Mouse (Mus musculus) liver, adult 2 months (tissue): ENCODE data around the gene Shkbp1. TPM values are rescaled to one million over a fixed set of nuclear protein-coding genes. Genes with fewer than 3 reads are reported as not detected.

Experiments used
- DNase-seq: peaks from one replicate; pipeline ENCODE4 v3.0.0-alpha.2; 2011; ENCODE audit warnings: low read depth, low spot score; ENCODE audit errors: extremely low read depth
- H3K27ac ChIP-seq: fragments of 200-500 bp; replicated peaks from 2 replicates; pipeline ENCODE4 v1.5.1; 2012; ENCODE audit warnings: low read depth, mild to moderate bottlenecking, control low read depth, inconsistent platforms, low read length; ENCODE audit not compliant: insufficient read depth
- H3K27me3 ChIP-seq: fragments of 200-500 bp; 2 replicates; pipeline ENCODE4 v1.6.1; 2012; ENCODE audit warnings: mild to moderate bottlenecking, moderate library complexity, low read length, inconsistent platforms; ENCODE audit not compliant: control insufficient read depth, insufficient read depth
- H3K36me3 ChIP-seq: fragments of 200-500 bp; 2 replicates; pipeline ENCODE4 v1.6.1; 2012; ENCODE audit warnings: low read length, inconsistent platforms; ENCODE audit not compliant: control insufficient read depth, insufficient read depth
- H3K4me1 ChIP-seq: fragments of 200-500 bp; 2 replicates; pipeline ENCODE4 v1.6.1; 2011; ENCODE audit warnings: low read length; ENCODE audit not compliant: control insufficient read depth, insufficient read depth
- H3K4me3 ChIP-seq: fragments of 200-500 bp; 2 replicates; pipeline ENCODE4 v1.5.1; 2011; ENCODE audit warnings: low read depth, mild to moderate bottlenecking, control low read depth, low read length, moderate library complexity; ENCODE audit not compliant: insufficient read depth
- H3K79me2 ChIP-seq: fragments of 200-500 bp; 2 replicates; pipeline ENCODE4 v1.6.1; 2012; ENCODE audit warnings: inconsistent platforms, mild to moderate bottlenecking, low read length, moderate library complexity; ENCODE audit not compliant: control insufficient read depth, insufficient read depth
- H3K9ac ChIP-seq: fragments of 200-500 bp; 2 replicates; pipeline ENCODE4 v1.6.1; 2012; ENCODE audit warnings: low read depth, mild to moderate bottlenecking, control low read depth, inconsistent platforms, low read length
- CTCF ChIP-seq: fragments of 200-500 bp; IDR thresholded peaks from 2 replicates; pipeline ENCODE4 v1.5.1; 2011; ENCODE audit warnings: low read depth, low read length, control low read depth
- POLR2A ChIP-seq: fragments of 200-500 bp; IDR thresholded peaks from 2 replicates; pipeline ENCODE4 v1.6.1; 2011; ENCODE audit warnings: low read length, control low read depth; ENCODE audit not compliant: insufficient read depth; ENCODE audit errors: extremely low read depth
- WGBS: fragments of 180-500 bp; shearing (Covaris S2); methylation state at CpG from one replicate; pipeline ENCODE4 v1.1.7; 2018; 5-methylcytosine and 5-hydroxymethylcytosine counted together
- polyA plus RNA-seq: library from polyadenylated mRNA; depleted of rRNA; stranded (reverse); fragments of >200 nt; gene quantifications from 2 replicates; pipeline ENCODE4 v1.2.3, GENCODE M21; 2012; rRNA removed
- total RNA-seq: library from RNA; depleted of rRNA; stranded (reverse); fragments of >200 nt; gene quantifications from 2 replicates; pipeline ENCODE4 v1.2.3, GENCODE M21; 2014; rRNA removed

Gene Shkbp1
- total RNA-seq (3.6 and 4.4 TPM in 2 replicates), polyA plus RNA-seq (19.8 and 23.9 TPM in 2 replicates)

DNA sequence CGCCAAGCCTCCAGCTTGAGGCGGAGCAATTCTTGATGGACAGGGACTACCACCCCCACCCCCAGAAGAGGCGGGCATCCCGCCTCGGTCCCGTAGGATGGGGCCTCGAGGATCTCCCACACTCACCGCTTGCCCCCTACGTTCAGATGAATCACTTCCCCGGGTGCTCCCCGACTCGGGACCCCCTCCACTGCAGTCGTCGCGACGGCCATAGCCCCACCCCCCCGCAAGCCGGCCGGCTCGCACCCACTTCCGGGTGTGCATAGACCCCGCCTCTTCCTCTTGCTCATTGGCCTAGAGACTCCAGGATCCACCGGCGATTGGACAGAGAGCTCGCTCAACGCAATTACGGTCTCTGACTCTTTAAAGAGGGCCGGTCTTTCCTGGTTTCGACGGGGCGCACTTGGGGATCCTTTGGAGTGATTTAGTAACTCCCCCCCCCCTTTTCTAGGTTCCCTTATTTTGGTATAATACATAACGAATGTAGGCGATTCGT, at the start of gene Shkbp1:
Gene Shkbp1 (minus strand): TSS at position 275 of the 496 bp plus-strand sequence.
- Histone ChIP-seq H3K27ac (peak within 1 kb of the TSS; percentile 62), H3K9ac (peak within 1 kb of the TSS; percentile 66), H3K4me3 (peak within 1 kb of the TSS; percentile 86), H3K4me1 (0 out of 2 replicates have a peak, but pooled peaks cover 4% of the 10 kb centered on the region), H3K79me2 (no peaks in the 10 kb centered on the region), H3K36me3 (no peaks in the 10 kb centered on the region), H3K27me3 (no peaks in the 10 kb centered on the region)
- TF ChIP-seq POLR2A (no peak), CTCF (no peak)
- DNase-seq = peak; percentile 76
- under 1% methylated on average over 34 of the region's 34 CpGs for WGBS

DNA sequence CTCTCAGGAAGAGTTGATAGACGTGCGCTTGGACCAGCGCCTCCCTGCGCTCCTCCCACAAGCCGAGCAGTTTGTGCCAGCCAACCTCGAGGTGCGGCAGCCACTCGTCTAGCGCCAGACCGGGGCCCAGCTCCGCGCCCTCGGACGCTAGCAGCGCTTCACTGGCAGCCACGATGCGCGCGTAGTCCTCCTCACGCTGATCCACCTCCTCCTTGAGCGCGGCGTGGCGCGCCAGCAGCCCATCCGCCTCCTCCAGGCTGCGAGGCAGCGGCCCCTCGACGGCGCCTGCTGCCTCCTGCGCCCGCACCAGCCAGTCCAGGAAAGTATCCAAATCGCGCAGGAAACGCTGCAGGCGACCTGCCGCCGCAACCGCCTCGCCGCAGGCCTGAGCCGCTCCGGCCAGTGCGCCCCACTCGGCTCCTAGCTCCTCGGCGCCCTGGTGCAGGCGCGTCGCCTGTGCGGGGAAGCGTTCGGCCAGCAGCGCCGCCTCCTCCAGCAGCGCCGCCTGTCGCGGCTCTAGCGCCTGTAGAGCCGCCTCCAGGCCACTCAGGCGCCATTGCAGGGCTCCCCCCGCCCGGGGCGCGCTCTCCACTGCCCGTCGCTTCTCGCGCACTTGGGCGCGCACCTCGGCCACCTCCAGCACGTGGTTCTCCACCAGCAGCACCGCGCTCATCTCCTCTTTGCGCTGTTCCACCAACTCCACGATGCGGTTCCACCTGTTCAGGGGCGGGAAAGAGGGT, 48.6 kb upstream of the Shkbp1 start:
- peaks cover 26% of the 10 kb centered on the region for H3K27me3 ChIP-seq
- no peaks in the 10 kb centered on the region for H3K36me3 ChIP-seq
- WGBS = 7% methylated on average over 80 of the region's 81 CpGs
- no peaks in the 10 kb centered on the region for H3K79me2 ChIP-seq
- no peaks in the 10 kb centered on the region; the same call in 1 of the 2 replicates for H3K4me1 ChIP-seq
- TF ChIP-seq CTCF = no peak
- no peak for TF ChIP-seq POLR2A
- no peak overlapping the region for H3K9ac ChIP-seq
- H3K27ac ChIP-seq = no peak overlapping the region
- DNase-seq = no peak
- H3K4me3 ChIP-seq = no peak overlapping the region

DNA sequence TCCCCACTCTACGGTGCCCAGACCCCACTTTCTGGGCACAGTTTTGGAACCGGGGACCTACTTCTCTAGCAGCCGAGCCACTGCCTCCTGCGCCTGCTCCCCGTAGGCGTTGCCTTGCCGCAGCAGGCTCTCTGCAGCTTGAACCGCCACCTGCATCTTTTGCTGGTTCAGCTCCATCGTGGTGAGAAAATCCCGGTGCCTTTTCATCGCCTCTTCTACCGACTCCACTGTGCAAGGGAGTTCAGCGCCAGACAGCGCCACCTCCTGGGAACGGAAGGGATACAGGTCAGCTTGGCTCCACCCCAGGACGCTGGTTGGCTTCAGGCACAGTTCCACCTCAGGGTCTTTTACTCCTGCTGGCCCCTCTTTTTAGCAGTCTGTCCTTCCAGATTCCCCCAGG, 46.9 kb upstream of the Shkbp1 start:
- peaks cover 14% of the 10 kb centered on the region for H3K27me3 ChIP-seq

DNA sequence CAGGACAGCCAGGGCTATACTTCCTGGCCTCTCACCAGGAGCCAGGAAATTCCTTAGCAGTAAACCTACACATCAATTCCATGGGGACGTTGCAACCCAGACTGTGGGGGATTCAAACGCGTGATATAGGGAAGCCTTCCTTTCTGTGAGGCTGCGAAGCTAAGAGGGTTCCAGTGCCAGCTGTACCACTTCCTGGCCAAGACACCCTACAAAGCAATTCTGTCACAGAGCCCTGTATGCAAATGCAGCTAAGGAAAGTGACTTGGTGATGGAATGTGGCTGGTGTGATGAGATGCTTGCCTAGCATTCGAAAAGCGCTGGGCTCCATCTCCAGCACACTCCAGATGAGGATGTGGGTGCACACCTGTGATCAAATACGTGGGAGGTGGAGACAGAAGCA, 44.7 kb upstream of the Shkbp1 start:
- H3K79me2 ChIP-seq = no peaks in the 10 kb centered on the region
- TF ChIP-seq CTCF = no peak
- TF ChIP-seq POLR2A = no peak
- 79% methylated on average over 7 of the region's 7 CpGs for WGBS
- H3K4me1 ChIP-seq = no peaks in the 10 kb centered on the region
- H3K36me3 ChIP-seq = no peaks in the 10 kb centered on the region
- peaks cover 17% of the 10 kb centered on the region for H3K27me3 ChIP-seq
- H3K27ac ChIP-seq = no peak overlapping the region
- H3K4me3 ChIP-seq = no peak overlapping the region
- H3K9ac ChIP-seq = no peak overlapping the region
- no peak for DNase-seq

More for the DNA sequence above, 46.9 kb upstream of the Shkbp1 start:
- WGBS = 14% methylated on average over 16 of the region's 16 CpGs
- Histone ChIP-seq H3K36me3 (no peaks in the 10 kb centered on the region), H3K4me3 (no peak overlapping the region), H3K4me1 (no peaks in the 10 kb centered on the region), H3K27ac (no peak overlapping the region), H3K79me2 (no peaks in the 10 kb centered on the region), H3K9ac (no peak overlapping the region)
- TF ChIP-seq CTCF (peak; percentile 89), POLR2A (no peak)
- DNase-seq = peak; percentile 22

DNA sequence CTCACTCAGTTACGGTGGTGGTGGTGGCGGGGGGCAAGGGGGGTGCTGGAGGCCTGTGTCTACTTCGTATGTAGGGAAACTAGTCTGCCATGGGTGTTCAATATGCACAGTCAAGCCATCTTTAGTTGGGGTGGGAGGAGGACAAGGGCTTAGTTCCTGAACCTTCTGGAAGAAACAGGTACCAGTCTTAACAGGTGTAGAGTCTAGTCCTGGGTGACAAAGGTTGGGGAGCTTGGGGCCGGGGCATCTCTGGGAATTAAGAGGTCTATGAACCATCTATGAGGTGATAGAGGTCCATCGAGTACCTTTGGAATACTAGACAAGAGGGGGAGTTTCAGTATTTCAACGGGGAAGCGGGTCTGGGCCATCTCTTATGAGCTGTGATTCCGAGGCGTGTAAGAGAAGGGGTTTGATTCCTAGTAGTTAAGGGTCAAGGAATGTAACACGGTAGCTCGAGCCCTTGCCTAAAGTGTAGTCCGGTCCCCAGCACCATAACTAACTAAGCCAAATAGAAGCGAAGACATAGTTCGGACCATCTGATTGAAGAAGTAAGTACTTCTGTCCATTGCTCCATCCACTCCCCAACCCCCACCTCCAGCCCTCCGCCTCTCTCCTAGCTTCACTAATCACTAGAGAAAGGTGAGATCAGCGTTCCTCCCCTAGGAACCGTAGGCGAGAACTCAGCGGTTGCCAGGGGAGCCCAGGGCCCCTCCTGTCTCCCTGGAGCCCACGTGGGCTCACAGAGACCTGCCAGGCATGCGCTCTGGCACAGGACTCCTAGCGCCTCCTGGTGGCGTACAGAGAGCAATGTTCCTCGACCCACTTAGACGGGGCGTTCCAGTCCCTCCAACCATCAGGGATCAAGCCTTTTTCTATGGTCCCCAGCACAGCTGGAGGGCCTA, 41.5 kb upstream of the Shkbp1 start:
- no peak overlapping the region for H3K27ac ChIP-seq
- no peak for TF ChIP-seq POLR2A
- TF ChIP-seq CTCF = peak; percentile 77
- no peaks in the 10 kb centered on the region for H3K4me1 ChIP-seq
- peak; percentile 2 for DNase-seq
- H3K79me2 ChIP-seq = no peaks in the 10 kb centered on the region
- H3K27me3 ChIP-seq = peaks cover 16% of the 10 kb centered on the region
- H3K4me3 ChIP-seq = no peak overlapping the region
- no peaks in the 10 kb centered on the region for H3K36me3 ChIP-seq
- WGBS = 22% methylated on average over 26 of the region's 26 CpGs
- no peak overlapping the region for H3K9ac ChIP-seq
